Mouse (Mus musculus): ENCODE measurements around the gene Atg16l2. TPM values are rescaled to one million over a fixed set of nuclear protein-coding genes. Genes with fewer than 3 reads are reported as not detected.

Gene Atg16l2
- polyA plus RNA-seq, 1 experiment from 2014 or later: 6.0 TPM

DNA sequence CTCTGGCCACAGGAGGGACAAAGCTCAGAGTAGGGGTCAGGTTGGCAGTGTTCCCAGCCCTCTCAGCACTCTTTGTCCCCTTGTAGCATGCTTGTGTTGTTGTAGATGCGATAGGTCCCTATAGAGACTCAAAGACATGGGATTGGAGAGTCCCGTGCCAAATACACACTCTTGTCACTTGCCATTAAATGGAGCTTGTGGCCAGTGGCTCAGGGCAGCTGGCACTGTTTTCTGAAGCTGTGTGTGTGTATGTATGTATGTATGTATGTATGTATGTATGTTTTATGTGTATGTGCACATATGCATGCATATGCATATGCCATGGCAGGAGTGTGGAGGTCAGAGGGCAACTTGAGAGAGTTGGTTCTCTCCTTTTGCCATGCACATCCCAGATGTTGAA is 25.7 kb upstream of the Atg16l2 start:
- DNase-seq (ENCODE audit: low spot score) (no peak), ATAC-seq (ENCODE audit: low FRiP score, low TSS enrichment) (no peak)
- Histone ChIP-seq H3K4me2 (replicated peaks; ENCODE audit: low read depth) (no peak overlapping the region), H3K9ac (ENCODE audit: low read length) (no peak overlapping the region), H3K4me1 (replicated peaks; ENCODE audit: control insufficient read depth, insufficient read depth) (peaks cover 6% of the 10 kb centered on the region; the same call in 1 of the 2 replicates), H3K9me3 (ENCODE audit: control insufficient read depth, low read length) (no peaks in the 10 kb centered on the region), H3K36me3 (ENCODE audit: control insufficient read depth, insufficient read depth, low read length) (0 out of 2 replicates have a peak, but pooled peaks cover 3% of the 10 kb centered on the region), H3K4me3 (ENCODE audit: low read depth, low read length) (no peak overlapping the region), H3K27me3 (ENCODE audit: control insufficient read depth, insufficient read depth, low read length) (no peaks in the 10 kb centered on the region), H3K27ac (replicated peaks) (no peak overlapping the region)
- 80% methylated on average over 2 of the region's 2 CpGs for WGBS
- TF ChIP-seq EP300 (optimal IDR thresholded peaks at IDR 0.05) (no peak), CTCF (IDR thresholded peaks at IDR 0.05; ENCODE audit: low read depth) (no peak)

DNA sequence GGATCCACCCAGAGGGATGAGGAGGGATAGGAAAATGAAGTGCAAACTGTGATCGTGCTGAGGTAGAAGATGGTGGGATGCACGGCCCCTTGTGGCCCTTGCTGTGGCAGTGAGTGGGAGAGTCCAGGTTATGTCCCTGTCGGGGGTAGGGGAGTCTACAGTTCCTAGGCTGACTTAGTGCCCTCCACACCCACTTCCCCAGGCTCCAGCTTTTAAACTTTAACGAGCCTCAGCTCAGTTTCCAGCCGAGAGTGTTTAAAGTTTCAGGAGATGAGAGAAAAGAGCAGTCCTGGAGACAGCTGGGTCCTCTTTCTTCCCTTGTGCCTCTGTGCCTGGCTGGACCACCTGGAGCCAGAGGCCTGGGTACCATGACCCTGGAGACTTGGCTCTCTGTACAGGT is 25.2 kb upstream of the Atg16l2 start:
- Histone ChIP-seq H3K27me3 (ENCODE audit: control insufficient read depth, insufficient read depth, low read length) (no peaks in the 10 kb centered on the region), H3K27ac (replicated peaks) (no peak overlapping the region), H3K36me3 (ENCODE audit: control insufficient read depth, insufficient read depth, low read length) (0 out of 2 replicates have a peak, but pooled peaks cover 3% of the 10 kb centered on the region), H3K9ac (ENCODE audit: low read length) (no peak overlapping the region), H3K4me1 (replicated peaks; ENCODE audit: control insufficient read depth, insufficient read depth) (peaks cover 6% of the 10 kb centered on the region; the same call in 1 of the 2 replicates), H3K4me3 (ENCODE audit: low read depth, low read length) (no peak overlapping the region), H3K4me2 (replicated peaks; ENCODE audit: low read depth) (no peak overlapping the region), H3K9me3 (ENCODE audit: control insufficient read depth, low read length) (no peaks in the 10 kb centered on the region)
- TF ChIP-seq EP300 (optimal IDR thresholded peaks at IDR 0.05): no peak
- TF ChIP-seq CTCF (IDR thresholded peaks at IDR 0.05; ENCODE audit: low read depth): no peak
- DNase-seq (ENCODE audit: low spot score) (no peak), ATAC-seq (ENCODE audit: low FRiP score, low TSS enrichment) (no peak)
- 51% methylated on average over 5 of the region's 5 CpGs for WGBS

DNA sequence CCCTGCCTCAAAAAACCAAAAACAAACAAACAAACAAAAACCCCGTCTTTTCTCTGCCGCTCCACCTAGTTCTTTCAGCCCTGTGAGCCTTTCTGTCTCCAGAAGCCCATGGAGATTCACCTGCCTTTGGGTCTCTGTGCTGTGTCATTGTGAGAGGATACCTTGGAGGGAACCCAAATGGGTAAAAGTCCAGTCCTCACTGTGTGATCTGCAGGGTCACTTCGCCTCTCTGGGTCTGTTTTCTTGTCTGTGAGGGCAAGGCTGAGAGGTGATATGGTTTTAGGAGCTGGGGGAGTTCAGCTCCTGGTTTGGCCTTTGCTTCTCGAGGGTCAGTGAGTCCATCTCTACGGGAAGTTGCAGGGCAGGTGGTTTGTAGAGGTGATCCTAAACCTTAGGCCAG is 24.0 kb upstream of the Atg16l2 start:
- peaks cover 6% of the 10 kb centered on the region; the same call in 1 of the 2 replicates for H3K4me1 ChIP-seq (replicated peaks; ENCODE audit: control insufficient read depth, insufficient read depth)
- H3K4me2 ChIP-seq (replicated peaks; ENCODE audit: low read depth): no peak overlapping the region
- ATAC-seq (ENCODE audit: low FRiP score, low TSS enrichment): no peak

DNA sequence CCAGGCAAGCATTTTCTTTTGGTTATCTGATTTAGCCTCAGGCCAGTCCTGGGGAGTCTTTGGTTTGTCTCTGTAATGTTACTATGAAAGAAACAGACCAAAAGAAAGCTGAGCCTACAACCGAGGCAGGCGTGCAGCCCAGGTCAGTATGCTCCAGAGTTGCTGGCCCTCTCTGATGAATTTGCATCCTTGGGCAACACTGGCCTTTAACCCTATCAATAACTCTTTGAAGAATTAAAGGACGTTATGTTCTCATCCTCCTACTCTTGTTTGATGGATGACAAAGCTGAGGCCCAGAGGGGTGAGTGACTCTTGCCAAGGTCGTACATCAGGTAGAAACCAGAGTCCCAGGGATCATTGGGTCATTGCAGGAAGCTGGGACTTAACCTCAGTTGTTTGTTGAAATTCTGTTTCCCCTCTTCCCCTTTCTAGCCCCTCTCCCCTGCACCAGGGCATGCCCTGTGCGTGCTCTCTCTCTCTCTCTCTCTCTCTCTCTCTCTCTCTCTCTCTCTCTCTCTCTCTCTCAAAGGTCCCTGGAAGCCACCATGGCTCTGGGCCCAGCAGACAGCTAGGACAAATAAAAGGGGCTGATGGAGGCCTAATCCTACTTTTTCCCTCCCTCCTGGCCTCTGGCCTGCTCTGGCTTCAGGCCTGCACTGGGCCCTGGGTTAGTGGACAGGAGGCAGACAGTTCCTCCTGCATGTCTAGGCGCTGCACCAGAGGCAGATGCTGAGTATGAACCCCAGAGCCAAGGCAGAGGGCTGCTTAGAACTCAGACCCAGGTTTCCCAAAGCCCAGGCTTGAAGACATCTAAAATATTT is 22.3 kb upstream of the Atg16l2 start:
- 0 out of 2 replicates have a peak overlapping the region, but pooled peaks have one; percentile 13 for H3K27ac ChIP-seq (replicated peaks)
- H3K9ac ChIP-seq (ENCODE audit: low read length): no peak overlapping the region
- H3K4me2 ChIP-seq (replicated peaks; ENCODE audit: low read depth): peak overlapping the region; percentile 90; the same call in 1 of the 2 replicates
- 0 out of 2 replicates have a peak, but pooled peaks cover 3% of the 10 kb centered on the region for H3K36me3 ChIP-seq (ENCODE audit: control insufficient read depth, insufficient read depth, low read length)
- H3K4me1 ChIP-seq (replicated peaks; ENCODE audit: control insufficient read depth, insufficient read depth): peaks cover 4% of the 10 kb centered on the region; the same call in 1 of the 2 replicates
- DNase-seq (ENCODE audit: low spot score) (no peak), ATAC-seq (ENCODE audit: low FRiP score, low TSS enrichment) (no peak)
- H3K4me3 ChIP-seq (ENCODE audit: low read depth, low read length): no peak overlapping the region
- H3K27me3 ChIP-seq (ENCODE audit: control insufficient read depth, insufficient read depth, low read length): no peaks in the 10 kb centered on the region
- WGBS: 40% methylated on average over 6 of the region's 6 CpGs
- no peaks in the 10 kb centered on the region for H3K9me3 ChIP-seq (ENCODE audit: control insufficient read depth, low read length)
- no peak for TF ChIP-seq EP300 (optimal IDR thresholded peaks at IDR 0.05)
- no peak for TF ChIP-seq CTCF (IDR thresholded peaks at IDR 0.05; ENCODE audit: low read depth)

More for the DNA sequence above, 24.0 kb upstream of the Atg16l2 start:
- no peaks in the 10 kb centered on the region for H3K27me3 ChIP-seq (ENCODE audit: control insufficient read depth, insufficient read depth, low read length)
- WGBS: 76% methylated on average over 5 of the region's 5 CpGs
- 0 out of 2 replicates have a peak, but pooled peaks cover 3% of the 10 kb centered on the region for H3K36me3 ChIP-seq (ENCODE audit: control insufficient read depth, insufficient read depth, low read length)
- H3K9ac ChIP-seq (ENCODE audit: low read length): no peak overlapping the region
- H3K9me3 ChIP-seq (ENCODE audit: control insufficient read depth, low read length): no peaks in the 10 kb centered on the region
- no peak for DNase-seq (ENCODE audit: low spot score)
- H3K4me3 ChIP-seq (ENCODE audit: low read depth, low read length): no peak overlapping the region
- H3K27ac ChIP-seq (replicated peaks): no peak overlapping the region
- TF ChIP-seq CTCF (IDR thresholded peaks at IDR 0.05; ENCODE audit: low read depth) (no peak), EP300 (optimal IDR thresholded peaks at IDR 0.05) (no peak)

DNA sequence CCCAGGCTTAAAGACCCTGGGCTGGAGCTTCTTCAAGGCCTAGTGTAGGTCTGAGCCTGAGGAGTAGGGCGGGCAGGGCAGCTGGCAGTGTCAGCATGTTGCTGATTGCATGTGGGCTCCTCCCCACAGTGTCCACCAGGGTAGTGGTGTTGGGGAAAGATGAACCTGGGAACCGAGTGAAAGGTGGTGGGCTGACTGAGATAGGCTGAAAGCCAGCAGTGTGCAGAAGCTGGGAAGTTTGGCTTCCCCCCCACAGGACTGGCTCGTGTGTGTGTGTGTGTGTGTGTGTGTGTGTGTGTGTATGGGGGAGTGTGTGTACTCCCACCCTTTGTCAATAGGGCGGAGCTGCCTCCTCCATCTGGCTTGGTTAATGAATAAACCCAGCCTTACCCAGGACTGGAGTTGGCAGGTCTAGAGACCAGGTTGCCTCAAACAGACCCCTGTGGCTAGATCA is 21.1 kb upstream of the Atg16l2 start:
- Histone ChIP-seq H3K4me3 (ENCODE audit: low read depth, low read length) (peak overlapping the region; percentile 78), H3K27ac (replicated peaks) (peak overlapping the region; percentile 93), H3K9ac (ENCODE audit: low read length) (peak overlapping the region; percentile 82; the same call in 1 of the 2 replicates), H3K4me2 (replicated peaks; ENCODE audit: low read depth) (peak overlapping the region; percentile 90), H3K9me3 (ENCODE audit: control insufficient read depth, low read length) (no peaks in the 10 kb centered on the region), H3K4me1 (replicated peaks; ENCODE audit: control insufficient read depth, insufficient read depth) (peaks cover 2% of the 10 kb centered on the region; the same call in 1 of the 2 replicates), H3K36me3 (ENCODE audit: control insufficient read depth, insufficient read depth, low read length) (0 out of 2 replicates have a peak, but pooled peaks cover 3% of the 10 kb centered on the region), H3K27me3 (ENCODE audit: control insufficient read depth, insufficient read depth, low read length) (no peaks in the 10 kb centered on the region)
- peak; percentile 90 for DNase-seq (ENCODE audit: low spot score)
- TF ChIP-seq EP300 (optimal IDR thresholded peaks at IDR 0.05): no peak
- TF ChIP-seq CTCF (IDR thresholded peaks at IDR 0.05; ENCODE audit: low read depth): peak; percentile 38
- WGBS: 44% methylated on average over 4 of the region's 4 CpGs
- peak; percentile 79 for ATAC-seq (ENCODE audit: low FRiP score, low TSS enrichment)
